Mouse (Mus musculus) brain, embryonic 14.5 days (tissue): Measurements from ENCODE around the gene Fstl5.

Experiments used
- CTCF ChIP-seq: fragments of 200-500 bp; IDR thresholded peaks from 2 replicates; pipeline ENCODE4 v1.5.1; 2012; ENCODE audit warnings: inconsistent platforms, mild to moderate bottlenecking, moderate library complexity, borderline replicate concordance; ENCODE audit not compliant: insufficient read depth, insufficient read length; ENCODE audit errors: extremely low read depth
- POLR2A ChIP-seq: fragments of 200-500 bp; IDR thresholded peaks from 2 replicates; pipeline ENCODE4 v1.6.1; 2012; ENCODE audit warnings: mild to moderate bottlenecking, inconsistent platforms, borderline replicate concordance; ENCODE audit not compliant: poor library complexity, insufficient read depth, insufficient read length, severe bottlenecking; ENCODE audit errors: extremely low read depth

- TF ChIP-seq CTCF (no peak), POLR2A (no peak)
Measured at GRCm38 (mm10) chr3:76322431-76322830, 248.4 kb downstream of the Fstl5 start.
